Mouse (Mus musculus) cerebellum, postnatal 25 days (tissue): ENCODE data around the gene Arhgef2.
A peak's percentile ranks its signal among the peaks of the same experiment; 100 is the strongest.

Experiments used
- DNase-seq, 2 experiments: peaks; one replicate each; pipeline ENCODE4 v3.0.0; 2021; ENCODE audit warnings: mixed read lengths in 2 of 2

The Arhgef2 gene

DNA sequence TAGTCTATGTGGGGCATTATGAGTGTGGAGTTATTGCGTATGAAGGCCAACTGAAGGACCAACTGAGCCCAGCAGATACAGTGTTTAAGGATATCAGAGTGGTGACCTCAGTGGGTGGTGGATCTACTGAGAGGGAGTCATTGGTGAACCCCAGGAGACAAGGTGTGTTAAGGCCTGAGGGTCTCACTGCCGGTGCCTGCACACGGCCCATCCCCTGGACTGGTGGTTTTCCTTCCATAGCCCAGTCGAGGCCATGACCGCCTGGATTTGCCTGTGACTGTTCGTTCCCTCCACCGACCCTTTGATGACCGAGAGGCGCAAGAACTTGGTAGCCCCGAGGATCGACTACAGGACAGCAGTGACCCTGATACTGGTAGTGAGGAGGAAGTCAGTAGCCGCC is 40.2 kb downstream of the Arhgef2 start:
- DNase-seq = no peak

DNA sequence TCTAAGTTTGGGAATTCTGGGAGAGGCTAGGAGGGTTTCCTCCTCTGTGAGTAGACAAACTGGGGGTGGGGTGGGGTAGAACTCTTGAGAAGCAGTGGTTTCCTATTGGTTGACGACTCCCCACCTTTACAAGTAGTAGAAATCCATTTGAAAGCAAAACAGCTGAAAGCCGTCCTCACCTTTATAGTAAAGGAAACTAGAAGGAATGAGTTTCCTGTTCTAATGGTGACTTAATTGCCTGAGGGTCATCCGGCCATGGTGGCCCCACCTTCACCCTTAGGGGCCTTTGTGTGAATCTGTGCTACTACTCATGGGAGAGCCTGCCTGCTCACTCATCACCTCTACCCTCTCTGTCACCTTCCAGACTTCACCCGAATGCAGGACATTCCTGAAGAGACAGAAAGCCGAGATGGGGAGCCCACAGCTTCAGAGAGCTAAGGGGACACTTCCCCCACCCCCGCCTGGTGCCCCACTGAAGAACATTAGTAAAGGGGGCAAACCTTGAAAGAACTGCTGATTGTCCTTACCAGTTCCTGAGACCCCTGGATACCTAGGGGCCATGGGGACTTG is 40.7 kb downstream of the Arhgef2 start:
- no peak for DNase-seq

GRCm38 (mm10) chr3:88647076-88647475 is 41.3 kb downstream of the Arhgef2 start:
- DNase-seq = no peak

DNA sequence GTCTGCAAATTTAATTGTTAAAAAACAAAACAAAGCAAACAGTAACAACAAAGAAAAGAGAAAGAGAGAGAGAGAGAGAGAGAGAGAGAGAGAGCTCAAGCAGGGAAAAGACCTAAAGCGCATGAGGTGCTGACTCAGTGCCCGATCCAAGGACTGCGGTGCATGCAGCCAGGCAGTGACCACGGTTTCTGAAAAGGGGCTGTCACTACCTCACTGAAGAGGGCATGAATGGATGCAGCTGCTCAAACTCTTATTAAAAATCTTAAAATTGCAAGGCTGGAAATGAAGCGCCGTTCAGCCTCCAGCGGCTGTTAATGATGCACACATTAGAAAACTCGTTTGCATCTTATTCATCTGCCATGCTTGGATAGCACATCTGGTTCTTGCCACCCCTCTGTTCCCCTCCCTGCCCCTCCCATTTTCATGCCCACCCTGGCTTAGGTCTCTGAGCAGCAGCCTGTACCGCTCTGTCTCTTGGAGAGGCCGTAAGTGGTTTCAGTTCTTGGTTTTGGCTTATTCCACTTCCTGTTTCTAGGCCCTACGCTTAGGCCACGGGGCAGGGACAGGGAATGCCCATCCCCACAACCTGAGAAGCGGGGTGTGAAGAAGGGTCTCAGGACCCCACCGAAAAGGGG is 42.1 kb downstream of the Arhgef2 start:
- DNase-seq = no peak

GRCm38 (mm10) chr3:88648452-88649168 is 42.8 kb downstream of the Arhgef2 start:
- no peak for DNase-seq

DNA sequence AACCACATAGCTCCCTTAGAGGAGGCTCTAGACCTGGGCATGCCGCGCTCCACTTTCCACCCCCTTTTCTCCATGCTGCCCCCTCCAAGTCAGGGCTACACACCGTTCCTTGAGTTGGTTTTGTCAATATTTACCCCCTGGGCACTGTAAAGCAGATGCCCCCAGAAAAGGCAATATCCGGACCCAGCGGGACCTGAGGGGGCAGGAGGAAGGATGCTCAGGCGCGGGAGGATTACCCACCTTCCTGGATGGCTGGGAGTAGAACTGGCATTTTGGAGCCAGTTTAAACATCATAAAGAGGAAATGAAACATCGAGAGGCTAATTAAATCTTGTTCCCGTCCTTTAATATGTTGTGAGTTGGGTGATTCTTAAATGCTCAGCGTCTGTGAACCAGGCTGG is 43.4 kb downstream of the Arhgef2 start:
- no peak for DNase-seq

GRCm38 (mm10) chr3:88649967-88650366 is 44.2 kb downstream of the Arhgef2 start:
- no peak for DNase-seq

DNA sequence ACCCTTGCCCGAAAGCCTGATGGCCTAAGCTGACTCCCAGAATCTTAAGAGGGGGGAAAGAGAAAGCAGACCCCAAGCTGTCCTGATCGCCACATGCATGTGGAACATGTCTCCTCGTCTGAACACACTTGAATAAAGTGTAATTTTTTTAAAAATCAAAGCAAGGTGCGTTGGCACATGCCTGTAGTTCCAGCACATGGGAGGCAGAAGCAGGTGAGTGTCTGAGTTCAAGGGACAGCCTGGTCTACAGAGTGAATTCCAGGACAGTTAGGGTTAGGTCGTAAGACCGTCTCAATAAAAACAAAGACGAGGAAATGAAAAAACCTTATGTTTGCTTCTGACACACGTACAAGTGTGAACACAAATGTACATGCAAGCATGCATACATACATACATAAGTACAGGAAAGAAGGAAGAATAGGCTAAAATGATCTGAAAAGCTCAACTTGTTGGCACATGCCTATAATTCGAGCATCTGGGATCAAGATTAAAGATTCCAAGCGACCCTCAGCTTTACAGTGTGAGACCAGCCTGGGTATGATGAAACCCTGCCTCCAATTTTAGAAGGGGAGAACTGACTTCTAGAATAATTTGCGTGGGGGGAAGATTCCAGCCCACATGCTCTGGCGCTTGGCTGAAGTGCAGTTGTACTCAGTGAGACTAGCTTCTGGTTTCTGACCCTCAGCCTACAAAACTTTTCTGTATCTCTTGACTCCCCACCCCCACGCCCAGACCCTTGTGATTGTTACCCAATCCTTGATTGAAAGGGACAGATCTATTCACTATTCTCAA is 45.1 kb downstream of the Arhgef2 start:
- DNase-seq = no peak

DNA sequence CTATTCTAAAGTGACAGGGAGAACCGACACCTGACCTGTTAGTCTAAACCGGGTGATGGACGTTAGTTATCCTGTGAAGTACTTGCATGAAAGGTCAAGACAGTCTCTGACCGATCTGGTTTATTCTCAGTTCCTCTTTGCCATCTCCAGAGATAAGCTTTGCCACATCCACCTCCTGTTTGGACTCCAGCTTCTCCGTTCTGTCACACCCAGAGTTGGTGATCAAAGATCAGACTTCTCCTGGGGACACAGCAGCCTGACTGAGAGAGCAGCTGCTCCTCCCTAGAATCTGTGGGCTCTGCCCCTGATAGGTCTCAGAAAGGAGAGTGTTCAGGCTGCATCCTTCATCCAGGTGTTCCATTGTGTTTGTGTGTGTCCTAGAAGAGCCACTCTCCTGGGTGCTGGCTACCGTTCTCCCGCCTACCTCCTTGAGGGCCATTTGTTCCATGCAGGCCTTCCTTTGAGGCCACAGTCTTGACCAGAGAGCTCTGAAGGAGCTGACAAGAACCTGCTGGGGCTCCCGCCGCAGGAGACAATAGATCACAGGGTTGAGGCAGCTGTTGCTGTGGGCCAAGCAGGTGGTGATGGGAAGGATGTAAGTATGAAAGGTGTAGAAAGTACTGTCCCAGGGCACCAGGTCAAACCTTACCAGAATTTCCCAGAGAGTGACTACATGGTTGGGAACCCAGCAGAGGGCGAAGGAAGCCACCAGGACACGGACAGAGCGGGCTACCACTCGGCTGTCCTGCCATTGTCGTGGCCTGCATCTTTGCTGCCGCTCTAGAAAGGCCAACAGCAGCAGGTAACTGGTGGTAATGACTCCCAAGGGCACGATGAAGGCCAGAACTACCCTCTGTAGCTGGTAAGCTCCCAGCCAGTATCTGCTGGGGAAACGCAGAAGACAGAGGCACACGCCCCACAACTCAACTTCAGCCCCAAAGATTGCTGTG is 46.2 kb downstream of the Arhgef2 start:
- no peak for DNase-seq

DNA sequence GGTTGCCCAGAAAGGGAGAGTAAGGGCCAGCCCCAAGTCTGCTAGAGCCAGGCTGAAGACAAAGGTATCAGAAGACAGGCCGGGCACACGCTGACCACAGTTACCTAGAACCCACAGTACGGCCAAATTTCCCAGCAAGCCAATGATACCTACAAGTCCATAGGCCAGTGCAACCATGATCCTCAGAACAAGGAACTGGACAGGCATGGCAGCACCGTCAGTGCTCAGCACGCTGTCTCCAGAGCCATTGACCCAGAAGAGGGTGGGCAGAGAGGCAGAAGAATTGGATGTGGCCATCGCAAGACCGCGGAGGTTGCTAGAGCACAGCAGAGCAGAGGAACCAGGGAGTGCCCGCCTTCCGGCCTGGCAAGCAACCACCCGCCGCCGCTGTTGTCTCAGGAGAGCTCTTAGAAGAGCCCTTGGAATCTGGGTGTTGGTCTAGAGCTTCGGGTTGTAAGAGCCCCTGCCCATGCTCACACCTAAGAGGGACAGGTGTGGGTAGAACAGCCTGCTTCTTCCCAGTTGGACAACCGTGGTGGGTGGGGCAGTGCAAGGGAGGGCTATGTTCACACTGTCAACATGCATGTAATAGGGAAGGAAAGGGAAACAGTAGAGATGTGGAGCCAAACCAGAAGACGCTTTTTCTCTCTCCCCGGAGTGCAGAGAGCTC is 47.2 kb downstream of the Arhgef2 start, which contains the start of gene Rxfp4:
TSS of gene Rxfp4 (minus strand) at position 297 of the 670 bp plus-strand sequence.
- no peak for DNase-seq

- no peak for DNase-seq
These were observed 48.0 kb downstream of the Arhgef2 start for GRCm38 (mm10) chr3:88653516-88654370.

DNA sequence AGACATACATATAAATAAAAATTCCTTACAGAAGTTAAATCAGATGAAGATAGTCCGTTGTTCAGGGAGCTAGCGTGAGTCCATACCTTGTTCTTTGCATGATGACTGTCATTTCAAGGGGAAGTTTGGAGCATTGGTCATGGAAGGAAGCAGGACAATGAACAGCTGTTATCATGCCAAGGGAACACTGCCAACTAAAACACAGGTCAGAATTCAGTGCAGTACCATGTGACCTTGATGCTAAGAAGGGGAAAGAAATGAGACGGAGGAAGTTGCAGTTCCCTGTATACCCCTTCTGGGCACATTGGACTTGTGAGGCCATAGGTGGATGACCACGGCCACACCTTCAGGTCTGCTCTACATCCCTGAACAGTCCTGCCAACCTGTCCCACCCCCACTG is 48.9 kb downstream of the Arhgef2 start:
- DNase-seq = no peak

GRCm38 (mm10) chr3:88655619-88656018 is 49.9 kb downstream of the Arhgef2 start:
- no peak for DNase-seq

DNA sequence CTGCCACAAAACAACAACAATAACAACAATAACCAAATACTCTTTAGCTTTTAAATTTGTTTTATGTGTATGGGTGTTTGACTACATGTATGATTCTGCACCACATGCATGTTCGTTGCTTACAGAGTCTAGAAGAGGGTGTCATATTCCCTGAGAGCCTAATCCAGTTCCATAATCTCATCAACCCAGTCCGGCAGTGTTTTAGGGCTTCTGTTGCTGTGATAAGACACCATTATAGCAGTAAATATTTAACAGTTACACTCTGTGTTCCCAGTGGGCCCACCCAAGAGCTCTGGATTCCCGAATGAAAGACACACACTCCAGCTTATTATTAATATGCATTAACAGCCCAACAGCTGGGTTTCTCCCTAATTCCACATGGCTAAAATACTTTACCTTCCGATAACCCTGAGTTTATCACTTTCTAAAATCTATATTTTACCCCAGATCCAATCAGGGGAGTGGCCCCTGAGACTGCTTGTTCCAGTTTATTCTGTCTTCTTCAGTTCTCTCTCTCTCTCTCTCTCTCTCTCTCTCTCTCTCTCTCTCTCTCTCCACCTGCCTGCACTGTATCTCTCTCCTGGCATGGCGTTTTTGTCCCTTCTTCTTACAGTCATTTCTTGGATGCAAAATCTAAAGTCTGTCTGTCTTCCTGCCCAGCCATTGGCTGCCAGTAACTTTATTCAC is 52.8 kb downstream of the Arhgef2 start:
- no peak for DNase-seq

GRCm38 (mm10) chr3:88659798-88660197 is 54.0 kb downstream of the Arhgef2 start:
- DNase-seq = no peak

- DNase-seq = no peak
These were observed 58.3 kb downstream of the Arhgef2 start for GRCm38 (mm10) chr3:88664095-88664494.

- DNase-seq = peak; percentile 76 to 84
These were observed 71.6 kb downstream of the Arhgef2 start for GRCm38 (mm10) chr3:88677399-88677798.

GRCm38 (mm10) chr3:88683814-88684213 is 78.0 kb downstream of the Arhgef2 start:
- DNase-seq = no peak

GRCm38 (mm10) chr3:88684236-88684979 is 78.6 kb downstream of the Arhgef2 start:
- no peak for DNase-seq
